Mouse (Mus musculus) heart, embryonic 15.5 days (tissue): ENCODE measurements around the gene Atp11c. TPM values are rescaled to one million over a fixed set of nuclear protein-coding genes. Genes with fewer than 3 reads are reported as not detected.

Source experiments
- ATAC-seq: fragments of 200-750 bp; cut with Nextera tagmentation; replicated peaks from 2 replicates; pipeline ENCODE4 v1.8.0; 2017; ENCODE audit warnings: low read depth, moderate TSS enrichment; ENCODE audit not compliant: insufficient number of reproducible peaks, insufficient read depth, low FRiP score
- H3K27ac ChIP-seq: fragments of 300-500 bp; sonication (generic); 2 replicates; pipeline ENCODE4 v1.5.1; 2015; ENCODE audit warnings: mild to moderate bottlenecking, inconsistent platforms
- H3K27me3 ChIP-seq: fragments of 300-500 bp; sonication (generic); 2 replicates; pipeline ENCODE4 v1.6.1; 2015; ENCODE audit warnings: inconsistent platforms
- H3K36me3 ChIP-seq: fragments of 300-500 bp; sonication (generic); 2 replicates; pipeline ENCODE4 v1.6.1; 2015; ENCODE audit warnings: mild to moderate bottlenecking, inconsistent platforms
- H3K4me1 ChIP-seq: fragments of 300-500 bp; sonication (generic); replicated peaks from 2 replicates; pipeline ENCODE4 v1.6.1; 2015; ENCODE audit warnings: inconsistent platforms
- H3K4me2 ChIP-seq: fragments of 300-500 bp; sonication (generic); 2 replicates; pipeline ENCODE4 v1.6.1; 2015; ENCODE audit warnings: inconsistent platforms, mild to moderate bottlenecking, moderate library complexity
- H3K4me3 ChIP-seq: fragments of 300-500 bp; sonication (generic); 2 replicates; pipeline ENCODE4 v1.5.1; 2015; ENCODE audit warnings: mild to moderate bottlenecking, inconsistent platforms
- H3K9ac ChIP-seq: fragments of 300-500 bp; sonication (generic); 2 replicates; pipeline ENCODE4 v1.6.1; 2015; ENCODE audit warnings: mild to moderate bottlenecking, inconsistent platforms
- H3K9me3 ChIP-seq: fragments of 300-500 bp; sonication (generic); replicated peaks from 2 replicates; pipeline ENCODE4 v1.6.1; 2016; ENCODE audit warnings: inconsistent platforms
- WGBS: fragments of 180-500 bp; shearing (Covaris S2); methylation state at CpG from one replicate; pipeline ENCODE4 v1.1.7; 2015; ENCODE audit warnings: mixed read lengths; 5-methylcytosine and 5-hydroxymethylcytosine counted together
- polyA plus RNA-seq: library from polyadenylated mRNA; unstranded; fragments of >200 nt; fragmentation: Nextera tagmentation; extraction: Ambion mirVana; gene quantifications from 2 replicates; pipeline ENCODE4 v1.2.1, GENCODE M21; 2015

Gene Atp11c
- polyA plus RNA-seq, 1 experiment from 2014 or later: 2.9 TPM

GRCm38 (mm10) chrX:60381711-60382110 is 210.8 kb downstream of the Atp11c start:
- no peaks in the 10 kb centered on the region for H3K9me3 ChIP-seq
- no peak for ATAC-seq
- WGBS: 77% methylated on average over 2 of the region's 2 CpGs

GRCm38 (mm10) chrX:60380386-60380785 is 212.1 kb downstream of the Atp11c start:
- Histone ChIP-seq H3K9me3 (no peaks in the 10 kb centered on the region), H3K9ac (no peak overlapping the region), H3K4me3 (no peak overlapping the region), H3K27me3 (no peaks in the 10 kb centered on the region), H3K27ac (no peak overlapping the region), H3K4me1 (no peaks in the 10 kb centered on the region), H3K36me3 (no peaks in the 10 kb centered on the region), H3K4me2 (no peak overlapping the region)
- ATAC-seq: no peak

More at GRCm38 (mm10) chrX:60381711-60382110, 210.8 kb downstream of the Atp11c start:
- no peak overlapping the region for H3K4me3 ChIP-seq
- H3K27me3 ChIP-seq: no peaks in the 10 kb centered on the region
- no peak overlapping the region for H3K4me2 ChIP-seq
- no peak overlapping the region for H3K9ac ChIP-seq
- H3K36me3 ChIP-seq: no peaks in the 10 kb centered on the region
- no peaks in the 10 kb centered on the region for H3K4me1 ChIP-seq
- H3K27ac ChIP-seq: no peak overlapping the region

GRCm38 (mm10) chrX:60348741-60349140 is 243.8 kb downstream of the Atp11c start:
- no peaks in the 10 kb centered on the region for H3K9me3 ChIP-seq
- H3K4me3 ChIP-seq: no peak overlapping the region
- WGBS: 70% methylated on average over 1 of the region's 1 CpGs
- H3K27ac ChIP-seq: no peak overlapping the region
- H3K27me3 ChIP-seq: no peaks in the 10 kb centered on the region
- H3K4me1 ChIP-seq: no peaks in the 10 kb centered on the region
- ATAC-seq: no peak
- no peak overlapping the region for H3K9ac ChIP-seq
- no peak overlapping the region for H3K4me2 ChIP-seq
- H3K36me3 ChIP-seq: no peaks in the 10 kb centered on the region

DNA sequence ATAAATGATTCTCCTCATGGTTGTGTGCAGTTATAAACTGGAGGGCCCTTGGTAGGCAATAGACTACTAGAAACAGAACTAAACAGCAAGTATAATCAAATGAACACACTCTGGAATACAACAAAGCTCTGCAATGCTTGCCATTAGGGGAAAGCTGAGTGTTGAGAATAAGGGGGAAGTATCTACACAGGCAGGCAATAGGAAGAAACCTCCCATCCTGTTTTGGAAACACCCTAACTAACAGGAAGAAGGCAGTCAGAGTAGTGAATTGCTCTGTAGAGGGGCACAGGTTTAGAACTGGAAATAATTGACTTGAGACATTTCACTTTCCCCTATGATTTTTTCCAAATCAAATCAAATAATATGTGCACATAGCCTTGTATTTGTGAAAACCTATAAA is 247.1 kb downstream of the Atp11c start:
- ATAC-seq: no peak
- H3K27me3 ChIP-seq: no peaks in the 10 kb centered on the region
- H3K4me1 ChIP-seq: no peaks in the 10 kb centered on the region
- no peak overlapping the region for H3K4me3 ChIP-seq
- no peaks in the 10 kb centered on the region for H3K9me3 ChIP-seq
- H3K9ac ChIP-seq: no peak overlapping the region
- no peaks in the 10 kb centered on the region for H3K36me3 ChIP-seq
- no peak overlapping the region; the same call in 1 of the 2 replicates for H3K27ac ChIP-seq
- no peak overlapping the region for H3K4me2 ChIP-seq

GRCm38 (mm10) chrX:60344991-60345390 is 247.5 kb downstream of the Atp11c start:
- Histone ChIP-seq H3K4me1 (no peaks in the 10 kb centered on the region), H3K27me3 (no peaks in the 10 kb centered on the region), H3K4me3 (no peak overlapping the region), H3K27ac (no peak overlapping the region; the same call in 1 of the 2 replicates), H3K9me3 (no peaks in the 10 kb centered on the region), H3K36me3 (no peaks in the 10 kb centered on the region), H3K9ac (no peak overlapping the region), H3K4me2 (no peak overlapping the region)
- 50% methylated on average over 4 of the region's 4 CpGs for WGBS
- no peak for ATAC-seq

- no peak for ATAC-seq
- no peaks in the 10 kb centered on the region for H3K4me1 ChIP-seq
- H3K4me2 ChIP-seq: no peak overlapping the region
- no peaks in the 10 kb centered on the region for H3K9me3 ChIP-seq
- H3K4me3 ChIP-seq: no peak overlapping the region
- H3K27me3 ChIP-seq: no peaks in the 10 kb centered on the region
- 88% methylated on average over 3 of the region's 3 CpGs for WGBS
- H3K9ac ChIP-seq: no peak overlapping the region
- H3K36me3 ChIP-seq: no peaks in the 10 kb centered on the region
- H3K27ac ChIP-seq: no peak overlapping the region
These were observed 262.8 kb downstream of the Atp11c start for GRCm38 (mm10) chrX:60329735-60330134.

DNA sequence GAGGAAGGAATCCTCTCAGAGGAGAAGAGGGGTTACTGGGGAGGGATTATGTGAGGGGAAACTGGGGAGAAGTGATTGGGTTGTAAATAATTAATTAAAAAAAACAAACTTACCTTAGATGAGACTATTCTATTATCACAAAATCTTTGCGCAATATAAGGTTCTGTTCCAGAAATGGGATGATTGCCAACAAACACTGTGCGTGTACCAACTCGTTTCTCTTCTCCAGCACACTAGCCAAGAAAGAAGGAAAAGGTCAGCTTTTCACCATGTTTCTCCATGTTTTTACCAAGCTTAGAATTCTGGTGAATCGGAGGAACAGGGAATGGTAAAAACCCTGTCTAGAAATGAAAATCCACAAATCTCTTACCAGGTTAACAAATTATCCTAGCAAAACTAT is 271.2 kb downstream of the Atp11c start:
- H3K27me3 ChIP-seq: no peaks in the 10 kb centered on the region
- H3K4me1 ChIP-seq: no peaks in the 10 kb centered on the region
- 83% methylated on average over 4 of the region's 4 CpGs for WGBS
- H3K27ac ChIP-seq: no peak overlapping the region
- no peaks in the 10 kb centered on the region for H3K36me3 ChIP-seq
- H3K4me2 ChIP-seq: no peak overlapping the region
- H3K9ac ChIP-seq: no peak overlapping the region
- ATAC-seq: no peak
- H3K4me3 ChIP-seq: no peak overlapping the region
- no peaks in the 10 kb centered on the region for H3K9me3 ChIP-seq

DNA sequence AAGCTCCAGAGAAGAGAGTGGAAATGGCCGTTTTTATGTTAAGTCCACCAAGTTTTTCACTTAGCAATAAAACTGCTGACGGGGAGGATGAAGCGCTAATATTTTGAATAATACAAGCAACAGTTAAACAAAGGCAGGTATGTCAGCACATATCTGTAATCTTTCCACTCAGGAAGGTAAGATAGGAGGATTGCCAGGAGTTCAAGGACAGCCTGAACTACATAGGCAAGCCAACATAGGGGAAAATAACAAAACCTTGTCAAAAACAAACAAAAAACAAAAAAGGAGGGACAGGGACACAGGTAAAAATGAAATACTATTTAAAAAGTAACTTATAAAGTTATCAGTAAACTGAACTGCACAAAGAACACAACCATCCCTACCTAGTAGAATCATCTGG is 274.8 kb downstream of the Atp11c start:
- Histone ChIP-seq H3K27ac (no peak overlapping the region), H3K9me3 (no peaks in the 10 kb centered on the region), H3K27me3 (no peaks in the 10 kb centered on the region), H3K9ac (no peak overlapping the region), H3K4me3 (no peak overlapping the region), H3K4me2 (no peak overlapping the region), H3K36me3 (no peaks in the 10 kb centered on the region), H3K4me1 (no peaks in the 10 kb centered on the region)
- 82% methylated on average over 3 of the region's 3 CpGs for WGBS
- no peak for ATAC-seq

DNA sequence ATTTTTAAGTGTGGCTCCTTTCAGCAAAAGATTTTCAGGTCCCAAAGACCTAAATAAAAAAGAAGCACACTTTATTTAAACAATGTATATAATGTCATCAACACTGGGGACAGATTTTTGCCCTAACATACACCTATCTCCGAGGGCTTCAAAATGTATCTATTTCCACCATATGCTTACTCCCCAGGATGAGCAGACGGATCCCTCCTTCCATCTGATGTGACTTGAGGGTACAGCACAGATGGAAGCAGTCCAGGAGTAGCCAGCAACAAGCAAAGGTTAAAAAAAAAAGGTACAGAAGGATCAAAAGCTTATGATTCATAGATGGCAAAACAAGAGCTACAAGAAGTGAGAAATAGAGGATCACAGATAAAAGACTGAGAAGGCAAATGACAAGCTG is 300.2 kb downstream of the Atp11c start:
- no peak for ATAC-seq
- Histone ChIP-seq H3K9ac (no peak overlapping the region), H3K4me2 (no peak overlapping the region), H3K27ac (no peak overlapping the region), H3K36me3 (no peaks in the 10 kb centered on the region), H3K27me3 (no peaks in the 10 kb centered on the region), H3K4me3 (no peak overlapping the region), H3K4me1 (no peaks in the 10 kb centered on the region), H3K9me3 (no peaks in the 10 kb centered on the region)
- 73% methylated on average over 2 of the region's 2 CpGs for WGBS

- H3K27me3 ChIP-seq: no peaks in the 10 kb centered on the region
- no peaks in the 10 kb centered on the region for H3K9me3 ChIP-seq
- no peak overlapping the region for H3K4me3 ChIP-seq
These were observed 337.2 kb downstream of the Atp11c start for GRCm38 (mm10) chrX:60255346-60255745.

DNA sequence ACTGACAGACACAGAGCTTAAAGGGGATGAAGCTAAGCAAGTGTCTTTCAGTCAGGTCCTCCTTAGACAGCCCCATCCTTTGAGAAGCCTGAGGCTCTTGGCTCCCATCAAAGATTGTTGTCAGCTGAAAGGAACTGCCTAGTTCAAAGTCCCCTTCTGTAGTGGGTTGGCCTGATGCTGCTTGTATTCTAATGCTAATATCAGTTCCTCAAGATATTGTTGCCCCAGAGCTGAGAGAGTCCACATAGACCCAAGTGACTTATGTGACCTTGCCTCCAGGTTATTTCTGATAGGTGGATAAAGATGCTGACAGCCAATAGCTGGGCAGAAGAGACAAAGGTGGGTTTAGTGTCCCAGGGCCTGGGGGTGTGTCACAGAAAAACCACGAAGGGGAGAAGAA is 404.8 kb downstream of the Atp11c start:
- no peak overlapping the region for H3K9ac ChIP-seq
- WGBS: 36% methylated on average over 1 of the region's 1 CpGs

More at GRCm38 (mm10) chrX:60255346-60255745, 337.2 kb downstream of the Atp11c start:
- H3K9ac ChIP-seq: no peak overlapping the region
- ATAC-seq: no peak
- H3K36me3 ChIP-seq: no peaks in the 10 kb centered on the region
- H3K27ac ChIP-seq: no peak overlapping the region
- no peaks in the 10 kb centered on the region for H3K4me1 ChIP-seq
- H3K4me2 ChIP-seq: no peak overlapping the region

GRCm38 (mm10) chrX:60182611-60183010 is 409.9 kb downstream of the Atp11c start:
- H3K36me3 ChIP-seq: no peaks in the 10 kb centered on the region
- no peak for ATAC-seq
- no peak overlapping the region for H3K9ac ChIP-seq
- H3K27ac ChIP-seq: no peak overlapping the region
- peaks cover 2% of the 10 kb centered on the region; the same call in 1 of the 2 replicates for H3K4me1 ChIP-seq
- H3K9me3 ChIP-seq: no peaks in the 10 kb centered on the region
- 59% methylated on average over 3 of the region's 3 CpGs for WGBS
- H3K4me3 ChIP-seq: no peak overlapping the region
- no peak overlapping the region for H3K4me2 ChIP-seq
- H3K27me3 ChIP-seq: peaks cover 4% of the 10 kb centered on the region

More for the DNA sequence above, 404.8 kb downstream of the Atp11c start:
- H3K4me2 ChIP-seq: no peak overlapping the region
- H3K4me1 ChIP-seq: no peaks in the 10 kb centered on the region
- no peak overlapping the region for H3K4me3 ChIP-seq
- no peak overlapping the region for H3K27ac ChIP-seq
- ATAC-seq: no peak
- H3K9me3 ChIP-seq: no peaks in the 10 kb centered on the region
- no peaks in the 10 kb centered on the region for H3K36me3 ChIP-seq
- H3K27me3 ChIP-seq: no peaks in the 10 kb centered on the region
